Mouse (Mus musculus) MEL (cell line): Measurements from ENCODE around the gene Decr2. TPM values are rescaled to one million over a fixed set of nuclear protein-coding genes. Genes with fewer than 3 reads are reported as not detected.

Experiments
- DNase-seq: peaks from one replicate; pipeline ENCODE4 v3.0.0; 2011; ENCODE audit warnings: low read depth, low spot score
- H3K27ac ChIP-seq: 2 replicates; pipeline ENCODE4 v1.5.1; 2012; ENCODE audit warnings: low read depth, mild to moderate bottlenecking, control low read depth, low read length, moderate library complexity; ENCODE audit not compliant: control insufficient read depth
- H3K27me3 ChIP-seq, 2 experiments: fragments of 150-350 bp in 1 of 2; sonication (generic) in 1 of 2; 2 replicates each; pipeline ENCODE4 v1.6.1; 2012; ENCODE audit warnings: low read length in 2 of 2, mild to moderate bottlenecking in 2 of 2, improper control_type of control experiment in 1 of 2, moderate library complexity in 1 of 2; ENCODE audit not compliant: insufficient read depth in 2 of 2, control insufficient read depth in 1 of 2
- H3K36me3 ChIP-seq, 2 experiments: 2 replicates each; pipeline ENCODE4 v1.6.1; 2012 to 2014; ENCODE audit warnings: low read length in 2 of 2, improper control_type of control experiment in 1 of 2, inconsistent platforms in 1 of 2, mild to moderate bottlenecking in 1 of 2; ENCODE audit not compliant: insufficient read depth in 2 of 2, control insufficient read depth in 1 of 2
- H3K4me1 ChIP-seq, 2 experiments: fragments of 150-350 bp in 1 of 2; sonication (generic) in 1 of 2; 2 replicates each; pipeline ENCODE4 v1.6.1; 2012; ENCODE audit warnings: low read length in 2 of 2, improper control_type of control experiment in 1 of 2, mild to moderate bottlenecking in 1 of 2; ENCODE audit not compliant: insufficient read depth in 2 of 2, control insufficient read depth in 1 of 2
- H3K4me3 ChIP-seq, 2 experiments: fragments of 150-350 bp in 1 of 2; sonication (generic) in 1 of 2; 2 replicates each; pipeline ENCODE4 v1.5.1; 2012; ENCODE audit warnings: low read depth in 2 of 2, low read length in 2 of 2, mild to moderate bottlenecking in 2 of 2, moderate library complexity in 2 of 2, control low read depth in 1 of 2, improper control_type of control experiment in 1 of 2; ENCODE audit not compliant: control insufficient read depth in 1 of 2, insufficient read depth in 1 of 2
- H3K79me2 ChIP-seq: 2 replicates; pipeline ENCODE4 v1.6.1; 2012; ENCODE audit warnings: mild to moderate bottlenecking, low read length, moderate library complexity; ENCODE audit not compliant: control insufficient read depth, poor library complexity, insufficient read depth
- H3K9ac ChIP-seq: 2 replicates; pipeline ENCODE4 v1.6.1; 2012; ENCODE audit warnings: low read depth, mild to moderate bottlenecking, control low read depth, low read length, moderate library complexity; ENCODE audit not compliant: control insufficient read depth, poor library complexity, severe bottlenecking
- H3K9me3 ChIP-seq: fragments of 150-350 bp; sonication (generic); replicated peaks from 2 replicates; pipeline ENCODE4 v1.6.1; 2012; ENCODE audit warnings: mild to moderate bottlenecking, low read length, improper control_type of control experiment, moderate library complexity; ENCODE audit not compliant: insufficient read depth
- BHLHE40 ChIP-seq: IDR thresholded peaks from 2 replicates; pipeline ENCODE4 v1.6.1; 2012; ENCODE audit warnings: low read depth, mild to moderate bottlenecking, inconsistent platforms, low read length, improper control_type of control experiment, borderline replicate concordance
- E2F4 ChIP-seq: IDR thresholded peaks from 2 replicates; pipeline ENCODE4 v1.6.1; 2011; ENCODE audit warnings: low read depth, low read length, improper control_type of control experiment, borderline replicate concordance
- GABPA ChIP-seq: IDR thresholded peaks from 2 replicates; pipeline ENCODE4 v1.6.1; 2012; ENCODE audit warnings: low read depth, mild to moderate bottlenecking, inconsistent platforms, low read length, improper control_type of control experiment, moderate library complexity
- GATA1 ChIP-seq: IDR thresholded peaks from 2 replicates; pipeline ENCODE4 v1.6.1; 2011; ENCODE audit warnings: low read depth, low read length, improper control_type of control experiment
- HCFC1 ChIP-seq: IDR thresholded peaks from 2 replicates; pipeline ENCODE4 v1.6.1; 2012; ENCODE audit warnings: low read depth, mild to moderate bottlenecking, inconsistent platforms, low read length, improper control_type of control experiment, moderate library complexity
- MAX ChIP-seq: IDR thresholded peaks from 2 replicates; pipeline ENCODE4 v1.6.1; 2011; ENCODE audit warnings: low read length, improper control_type of control experiment
- MXI1 ChIP-seq: IDR thresholded peaks from 2 replicates; pipeline ENCODE4 v1.6.1; 2011; ENCODE audit warnings: mild to moderate bottlenecking, low read depth, low read length, improper control_type of control experiment
- MYB ChIP-seq: IDR thresholded peaks from 2 replicates; pipeline ENCODE4 v1.6.1; 2011; ENCODE audit warnings: mild to moderate bottlenecking, low read depth, low read length, improper control_type of control experiment
- MYC ChIP-seq: IDR thresholded peaks from 2 replicates; pipeline ENCODE4 v1.6.1; 2011; ENCODE audit warnings: low read depth, mild to moderate bottlenecking, low read length, improper control_type of control experiment, moderate library complexity
- POLR2A ChIP-seq, 2 experiments: IDR thresholded peaks; 2 replicates each; pipeline ENCODE4 v1.6.1; 2011 to 2012; ENCODE audit warnings: low read length in 2 of 2, mild to moderate bottlenecking in 2 of 2, control low read depth in 1 of 2, improper control_type of control experiment in 1 of 2, low read depth in 1 of 2, moderate library complexity in 1 of 2; ENCODE audit not compliant: control insufficient read depth in 1 of 2, insufficient read depth in 1 of 2, poor library complexity in 1 of 2
- POLR2AphosphoS5 ChIP-seq: IDR thresholded peaks from 2 replicates; pipeline ENCODE4 v1.6.1; 2012; ENCODE audit warnings: low read depth, borderline replicate concordance, mild to moderate bottlenecking, inconsistent platforms, low read length, moderate library complexity, mixed read lengths
- TAL1 ChIP-seq: IDR thresholded peaks from 2 replicates; pipeline ENCODE4 v1.6.1; 2012; ENCODE audit warnings: mild to moderate bottlenecking, inconsistent platforms, low read length, moderate library complexity, mixed read lengths
- UBTF ChIP-seq: IDR thresholded peaks from 2 replicates; pipeline ENCODE4 v1.6.1; 2012; ENCODE audit warnings: low read depth, mild to moderate bottlenecking, inconsistent platforms, low read length, improper control_type of control experiment, moderate library complexity, borderline replicate concordance; ENCODE audit not compliant: insufficient read depth
- USF2 ChIP-seq, 2 experiments: IDR thresholded peaks; 2 replicates each; pipeline ENCODE4 v1.6.1; 2011 to 2012; ENCODE audit warnings: improper control_type of control experiment in 2 of 2, low read length in 2 of 2, borderline replicate concordance in 1 of 2, inconsistent platforms in 1 of 2, low read depth in 1 of 2, mild to moderate bottlenecking in 1 of 2; ENCODE audit not compliant: insufficient read depth in 1 of 2
- ZKSCAN1 ChIP-seq: IDR thresholded peaks from 2 replicates; pipeline ENCODE4 v1.6.1; 2012; ENCODE audit warnings: low read depth, mild to moderate bottlenecking, inconsistent platforms, low read length, improper control_type of control experiment, moderate library complexity
- polyA plus RNA-seq, 2 experiments: library from polyadenylated mRNA; stranded (reverse) in 1 of 2; unstranded in 1 of 2; fragments of >175 nt in 1 of 2; fragments of >200 nt in 1 of 2; gene quantifications; 2 replicates each; pipeline versions ENCODE4 v1.2.1 to v1.2.4; 2012; ENCODE audit warnings: low replicate concordance in 2 of 2, low read depth in 1 of 2; ENCODE audit not compliant: insufficient read length in 2 of 2, insufficient read depth in 1 of 2, missing spikeins in 1 of 2
- total RNA-seq: library from RNA; depleted of rRNA; stranded (reverse); fragments of 300-350 nt; gene quantifications from 2 replicates; pipeline ENCODE4 v1.2.3, GENCODE M21; 2012

Gene Decr2
- total and polyA plus RNA-seq, 3 experiments: 6.5 to 11.3 TPM; not detected in 1

- no peak for DNase-seq
- Histone ChIP-seq H3K36me3 (no peaks in the 10 kb centered on the region), H3K27ac (no peak overlapping the region), H3K79me2 (no peaks in the 10 kb centered on the region), H3K4me3 (no peak overlapping the region), H3K27me3 (no peaks in the 10 kb centered on the region), H3K4me1 (no peaks in the 10 kb centered on the region), H3K9me3 (no peaks in the 10 kb centered on the region), H3K9ac (no peak overlapping the region)
- TF ChIP-seq GABPA (no peak), USF2 (IDR thresholded peaks at IDR 0.05; ENCODE audit: borderline replicate concordance in 1 of 2, insufficient read depth in 1 of 2, low read depth in 1 of 2, low read length in 2 of 2) (no peak), POLR2A (IDR thresholded peaks at IDR 0.05; ENCODE audit: control insufficient read depth in 1 of 2, insufficient read depth in 1 of 2, low read depth in 1 of 2, low read length in 2 of 2, poor library complexity in 1 of 2) (no peak), BHLHE40 (no peak), MYB (no peak), UBTF (no peak), TAL1 (no peak), ZKSCAN1 (no peak)
Observed at GRCm38 (mm10) chr17:26048118-26048517, 42.0 kb downstream of the Decr2 start.

GRCm38 (mm10) chr17:26046253-26046997, 43.7 kb downstream of the Decr2 start:
- no peaks in the 10 kb centered on the region for H3K27me3 ChIP-seq
- H3K27ac ChIP-seq: no peak overlapping the region
- TF ChIP-seq GATA1 (no peak), HCFC1 (no peak), POLR2AphosphoS5 (no peak), UBTF (no peak), MYC (no peak), MAX (no peak), E2F4 (no peak), MXI1 (no peak)
- H3K4me1 ChIP-seq: no peaks in the 10 kb centered on the region
- no peaks in the 10 kb centered on the region for H3K79me2 ChIP-seq
- H3K9me3 ChIP-seq: no peaks in the 10 kb centered on the region
- no peak overlapping the region for H3K9ac ChIP-seq
- no peaks in the 10 kb centered on the region for H3K36me3 ChIP-seq
- no peak overlapping the region for H3K4me3 ChIP-seq
- no peak for DNase-seq
